Comparison of ENCODE assay signal across 14 mouse cellular contexts in the genomic region with DNA sequence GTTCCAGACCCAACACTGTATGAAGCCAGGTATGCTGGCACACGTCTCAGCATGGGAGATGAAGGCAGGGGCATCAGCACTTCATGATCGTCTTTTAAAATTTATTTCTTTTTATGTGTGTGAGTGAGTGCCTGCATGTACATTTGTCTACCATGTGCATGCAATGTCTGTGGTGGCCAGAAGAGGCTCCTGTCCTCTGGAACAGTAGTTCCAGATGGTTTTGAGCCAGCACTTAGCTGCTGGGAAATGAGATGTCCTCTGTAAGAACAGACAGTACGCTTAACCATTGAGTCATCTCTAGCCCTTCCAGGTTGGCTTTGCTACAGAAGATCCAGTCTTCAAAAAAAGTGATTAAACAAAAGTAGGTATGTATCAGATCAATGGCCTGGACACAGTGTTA. TPM values are rescaled to one million over a fixed set of nuclear protein-coding genes. Genes with fewer than 3 reads are reported as not detected.
DNase-seq lines count a peak whose midpoint lies in the region; ATAC-seq and TF ChIP-seq lines count a peak whose summit lies in the region.
"Had no signal": no experiment of that assay in that cellular context is flagged by ENCODE, and none has a peak within 500 bp of the region (broad histone marks: within the 10 kb centered on the region; RNA-seq: fewer than 3 reads in every experiment).

No protein-coding gene starts in this region.

- TF ChIP-seq POLR2A in kidney, adult 2 months (IDR thresholded peaks at IDR 0.05; ENCODE audit: low read depth, low read length), result no peak

- H3K36me3 ChIP-seq in kidney, adult 2 months (ENCODE audit: control insufficient read depth, insufficient read depth, low read length), result no peaks in the 10 kb centered on the region
- H3K36me3 ChIP-seq in kidney, embryonic 15.5 days, result peaks cover 4% of the 10 kb centered on the region
- 0 out of 2 replicates have a peak, but pooled peaks cover 3% of the 10 kb centered on the region for H3K36me3 ChIP-seq in midbrain, postnatal 0 days (ENCODE audit: insufficient read depth, low read length)
- H3K36me3 ChIP-seq in midbrain, embryonic 16.5 days (ENCODE audit: control insufficient read depth, insufficient read depth, low read length), result peaks cover 5% of the 10 kb centered on the region

- no peak for DNase-seq in kidney, adult 2 months
- DNase-seq in midbrain, postnatal 0 days (ENCODE audit: low spot score), result no peak
- peak; percentile 26 for DNase-seq in ES-CJ7 (ENCODE audit: low read depth, low spot score)
- peak; percentile 18 for DNase-seq in induced T-regulatory cell, adult 2 months (ENCODE audit: low read depth)
- no peak for DNase-seq in layer of hippocampus, adult 9-11 months
- DNase-seq: adrenal gland, adult 2 months; heart, postnatal 14 days had no signal

- no peak overlapping the region for H3K9ac ChIP-seq in kidney, embryonic 15.5 days
- no peak overlapping the region for H3K9ac ChIP-seq in midbrain, postnatal 0 days (replicated peaks; ENCODE audit: low read length, poor library complexity, severe bottlenecking)
- no peak overlapping the region for H3K9ac ChIP-seq in midbrain, embryonic 16.5 days (ENCODE audit: low read depth, low read length)
- H3K9ac ChIP-seq: lung, embryonic 15.5 days; neural tube, embryonic 15.5 days had no signal

- no peak overlapping the region for H3K27ac ChIP-seq in kidney, adult 2 months (ENCODE audit: insufficient read depth, low read depth, low read length)
- no peak overlapping the region for H3K27ac ChIP-seq in kidney, embryonic 15.5 days
- no peak overlapping the region for H3K27ac ChIP-seq in midbrain, postnatal 0 days (ENCODE audit: low read depth, low read length)
- H3K27ac ChIP-seq in midbrain, embryonic 16.5 days (ENCODE audit: low read length), result no peak overlapping the region
- H3K27ac ChIP-seq: forebrain, embryonic 10.5 days; lung, embryonic 15.5 days; neural tube, embryonic 15.5 days had no signal

- no peak overlapping the region for H3K4me3 ChIP-seq in kidney, adult 2 months (ENCODE audit: insufficient read depth, low read depth, low read length)
- no peak overlapping the region for H3K4me3 ChIP-seq in kidney, embryonic 15.5 days (replicated peaks)
- no peak overlapping the region for H3K4me3 ChIP-seq in midbrain, postnatal 0 days (ENCODE audit: low read depth, low read length)
- H3K4me3 ChIP-seq in midbrain, embryonic 16.5 days (ENCODE audit: low read depth, low read length), result no peak overlapping the region
- H3K4me3 ChIP-seq: forebrain, embryonic 10.5 days; lung, embryonic 15.5 days; neural tube, embryonic 15.5 days had no signal

- WGBS in kidney, adult 2 months, result 89% methylated on average over 3 of the region's 3 CpGs
- 87% methylated on average over 3 of the region's 3 CpGs for WGBS in kidney, embryonic 15.5 days
- 97% methylated on average over 3 of the region's 3 CpGs for WGBS in midbrain, postnatal 0 days
- 88% methylated on average over 3 of the region's 3 CpGs for WGBS in midbrain, embryonic 16.5 days

- no peak overlapping the region for H3K4me2 ChIP-seq in kidney, embryonic 15.5 days
- H3K4me2 ChIP-seq in midbrain, postnatal 0 days (ENCODE audit: low read depth, low read length, poor library complexity, severe bottlenecking), result no peak overlapping the region
- H3K4me2 ChIP-seq in midbrain, embryonic 16.5 days (ENCODE audit: low read length), result no peak overlapping the region
- H3K4me2 ChIP-seq: lung, embryonic 15.5 days; neural tube, embryonic 15.5 days had no signal

- no peaks in the 10 kb centered on the region for H3K27me3 ChIP-seq in kidney, adult 2 months (replicated peaks; ENCODE audit: control insufficient read depth, insufficient read depth, low read length)
- H3K27me3 ChIP-seq in kidney, embryonic 15.5 days, result no peaks in the 10 kb centered on the region
- no peaks in the 10 kb centered on the region for H3K27me3 ChIP-seq in midbrain, postnatal 0 days (ENCODE audit: insufficient read depth, low read length)
- H3K27me3 ChIP-seq in midbrain, embryonic 16.5 days (ENCODE audit: control insufficient read depth, insufficient read depth, low read depth, low read length), result no peaks in the 10 kb centered on the region
- H3K27me3 ChIP-seq: lung, embryonic 15.5 days; neural tube, embryonic 15.5 days had no signal

- no peaks in the 10 kb centered on the region for H3K9me3 ChIP-seq in kidney, embryonic 15.5 days (replicated peaks)
- no peaks in the 10 kb centered on the region for H3K9me3 ChIP-seq in midbrain, postnatal 0 days (ENCODE audit: low read length)
- H3K9me3 ChIP-seq in midbrain, embryonic 16.5 days (replicated peaks; ENCODE audit: control insufficient read depth, low read length, poor library complexity, severe bottlenecking), result no peaks in the 10 kb centered on the region
- H3K9me3 ChIP-seq: forebrain, embryonic 10.5 days; lung, embryonic 15.5 days; neural tube, embryonic 15.5 days had no signal

- no peak for ATAC-seq in kidney, embryonic 15.5 days (replicated peaks; ENCODE audit: low FRiP score)
- ATAC-seq in midbrain, postnatal 0 days (ENCODE audit: low FRiP score), result no peak
- no peak for ATAC-seq in midbrain, embryonic 16.5 days
- no peak for ATAC-seq in erythroblast, adult 5-6 weeks (replicated peaks; ENCODE audit: low FRiP score, poor library complexity, severe bottlenecking)
- ATAC-seq: intestine, embryonic 16.5 days had no signal

- TF ChIP-seq CTCF in kidney, adult 2 months (conservative IDR thresholded peaks at IDR 0.05; ENCODE audit: insufficient read depth, insufficient read length, low read depth, low read length), result peak; percentile 27; the same call in 1 of the 2 replicates
- TF ChIP-seq CTCF in midbrain, postnatal 0 days (IDR thresholded peaks at IDR 0.05), result peak; percentile 37

- H3K4me1 ChIP-seq in kidney, adult 2 months (ENCODE audit: control insufficient read depth, insufficient read depth, low read length), result peaks cover 9% of the 10 kb centered on the region
- peaks cover 16% of the 10 kb centered on the region for H3K4me1 ChIP-seq in kidney, embryonic 15.5 days
- H3K4me1 ChIP-seq in midbrain, postnatal 0 days (ENCODE audit: insufficient read depth, low read length), result no peaks in the 10 kb centered on the region
- peaks cover 17% of the 10 kb centered on the region for H3K4me1 ChIP-seq in midbrain, embryonic 16.5 days (ENCODE audit: control insufficient read depth, insufficient read depth, low read length)

RNA-seq across cellular contexts. Expression of a gene that starts 26.9 kb away (rescaled TPM):
- polyA plus RNA-seq in kidney, adult 2 months (2012; rRNA removed), result 0.25 and 0.29 TPM in 2 replicates
- 77.0 and 79.8 TPM in 2 replicates for polyA plus RNA-seq in kidney, embryonic 15.5 days (2015; fragmentation: Nextera tagmentation; extraction: Ambion mirVana)
- total RNA-seq in midbrain, postnatal 0 days (2014; rRNA removed), result 3.9 and 6.3 TPM in 2 replicates
- 4.2 and 4.8 TPM in 2 replicates for polyA plus RNA-seq in midbrain, postnatal 0 days (2015; fragmentation: Nextera tagmentation; extraction: Ambion mirVana)
- polyA plus RNA-seq in midbrain, embryonic 16.5 days (2015; fragmentation: Nextera tagmentation; extraction: Ambion mirVana), result 7.1 and 9.6 TPM in 2 replicates
- 111 and 117 TPM in 2 replicates for total RNA-seq in erythroblast, adult 5-6 weeks (2015; ENCODE audit: low replicate concordance)
- total RNA-seq in erythroblast, adult 5-6 weeks (2017; ENCODE audit: low replicate concordance), result 137 and 150 TPM in 2 replicates

RNA-seq across cellular contexts. Expression of a gene that starts 27.0 kb away (rescaled TPM):
- 0.38 and 0.75 TPM in 2 replicates for polyA plus RNA-seq in kidney, adult 2 months (2012; rRNA removed)
- 30.7 and 31.5 TPM in 2 replicates for polyA plus RNA-seq in kidney, embryonic 15.5 days (2015; fragmentation: Nextera tagmentation; extraction: Ambion mirVana)
- total RNA-seq in midbrain, postnatal 0 days (2014; rRNA removed), result 3.1 and 5.2 TPM in 2 replicates
- polyA plus RNA-seq in midbrain, postnatal 0 days (2015; fragmentation: Nextera tagmentation; extraction: Ambion mirVana), result 2.9 and 3.0 TPM in 2 replicates
- polyA plus RNA-seq in midbrain, embryonic 16.5 days (2015; fragmentation: Nextera tagmentation; extraction: Ambion mirVana), result 3.4 and 3.7 TPM in 2 replicates
- total RNA-seq in erythroblast, adult 5-6 weeks (2015; ENCODE audit: low replicate concordance), result 32.4 and 64.9 TPM in 2 replicates
- 62.0 and 66.3 TPM in 2 replicates for total RNA-seq in erythroblast, adult 5-6 weeks (2017; ENCODE audit: low replicate concordance)

RNA-seq across cellular contexts. Expression of a gene that starts 43.8 kb away (rescaled TPM):
- 129 and 135 TPM in 2 replicates for polyA plus RNA-seq in kidney, adult 2 months (2012; rRNA removed)
- polyA plus RNA-seq in kidney, embryonic 15.5 days (2015; fragmentation: Nextera tagmentation; extraction: Ambion mirVana), result 59.7 and 60.3 TPM in 2 replicates
- total RNA-seq in midbrain, postnatal 0 days (2014; rRNA removed), result 54.7 and 69.4 TPM in 2 replicates
- 51.0 and 51.5 TPM in 2 replicates for polyA plus RNA-seq in midbrain, postnatal 0 days (2015; fragmentation: Nextera tagmentation; extraction: Ambion mirVana)
- polyA plus RNA-seq in midbrain, embryonic 16.5 days (2015; fragmentation: Nextera tagmentation; extraction: Ambion mirVana), result 58.4 and 59.6 TPM in 2 replicates
- total RNA-seq in erythroblast, adult 5-6 weeks (2015; ENCODE audit: low replicate concordance), result 84.4 and 108 TPM in 2 replicates
- total RNA-seq in erythroblast, adult 5-6 weeks (2017; ENCODE audit: low replicate concordance), result 111 and 170 TPM in 2 replicates

RNA-seq across cellular contexts. Expression of a gene that starts 43.8 kb away (rescaled TPM):
- 0.52 and 0.56 TPM in 2 replicates for polyA plus RNA-seq in kidney, adult 2 months (2012; rRNA removed)
- polyA plus RNA-seq in kidney, embryonic 15.5 days (2015; fragmentation: Nextera tagmentation; extraction: Ambion mirVana), result 0.35 and 0.71 TPM in 2 replicates
- total RNA-seq in midbrain, postnatal 0 days (2014; rRNA removed), result 0.93 and 2.3 TPM in 2 replicates
- 0.84 and 0.91 TPM in 2 replicates for polyA plus RNA-seq in midbrain, postnatal 0 days (2015; fragmentation: Nextera tagmentation; extraction: Ambion mirVana)
- polyA plus RNA-seq in midbrain, embryonic 16.5 days (2015; fragmentation: Nextera tagmentation; extraction: Ambion mirVana), result 1.0 TPM in 2 replicates
- total RNA-seq in erythroblast, adult 5-6 weeks (2015; ENCODE audit: low replicate concordance), result not detected in 2 replicates
- not detected in 2 replicates for total RNA-seq in erythroblast, adult 5-6 weeks (2017; ENCODE audit: low replicate concordance)

Comparison
In these comparisons a context has a peak if more than half of its experiments do, and no peak if none do; other contexts are left out.
1. DNase-seq: peak in ES-CJ7 (single experiment) and induced T-regulatory cell, adult 2 months (single experiment); none in kidney, adult 2 months (single experiment), midbrain, postnatal 0 days (single experiment) and layer of hippocampus, adult 9-11 months (single experiment).